Mouse (Mus musculus): ENCODE results near the gene Creb3l2. TPM values are rescaled to one million over a fixed set of nuclear protein-coding genes. Genes with fewer than 3 reads are reported as not detected.
"Not testable (repeated sequence)": the region's sequence is repeated elsewhere in the genome, so short reads cannot be mapped to it uniquely, and the experiment has no call there.

Gene Creb3l2
- total RNA-seq, 2 experiments from 2014 or later = 6.2 to 8.1 TPM

DNA sequence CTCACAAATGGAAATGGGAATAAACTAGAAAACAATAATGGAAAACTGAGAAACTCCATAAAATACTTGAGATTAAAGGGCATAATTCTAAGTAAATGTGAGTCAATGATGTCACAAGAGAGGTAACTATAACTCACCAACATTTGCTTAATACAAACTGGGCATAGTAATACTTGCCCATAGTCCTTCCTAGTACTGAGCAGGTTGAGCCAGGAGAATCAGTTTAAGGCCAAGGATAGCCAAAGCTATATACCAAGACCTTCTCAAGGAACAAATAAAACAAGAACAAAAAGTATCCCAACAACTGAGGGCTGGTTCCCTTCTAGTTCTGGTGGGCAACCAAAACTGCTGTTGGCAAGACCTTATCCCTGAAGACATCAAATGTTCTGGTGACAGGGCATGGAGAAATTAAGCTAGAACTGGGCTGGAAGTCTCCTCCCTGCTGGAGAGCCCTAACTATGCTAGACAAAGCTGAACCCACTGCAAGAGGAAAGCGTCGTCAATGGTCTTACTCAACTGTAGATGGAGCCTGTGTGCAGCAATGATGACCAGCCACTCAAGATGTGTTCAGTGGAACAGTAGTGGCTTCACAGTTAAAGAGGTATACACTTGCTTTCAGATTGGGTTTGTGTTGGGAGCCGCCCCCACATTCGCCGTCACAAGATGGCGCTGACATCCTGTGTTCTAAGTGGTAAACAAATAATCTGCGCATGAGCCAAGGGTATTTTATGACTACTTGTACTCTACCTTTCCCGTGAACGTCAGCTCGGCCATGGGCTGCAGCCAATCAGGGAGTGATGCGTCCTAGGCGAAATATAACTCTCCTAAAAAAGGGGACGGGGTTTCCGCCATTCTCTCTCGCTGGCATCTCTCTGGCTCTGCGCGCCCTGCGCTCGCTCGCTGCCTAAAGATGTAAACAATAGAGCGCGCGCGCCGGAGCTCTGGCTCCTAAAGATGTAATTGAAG lies 21.9 kb upstream of the Creb3l2 start:
- not testable (repeated sequence) for H3K27ac ChIP-seq
- peak; percentile 32 for TF ChIP-seq CTCF (IDR thresholded peaks at IDR 0.05)
- H3K4me3 ChIP-seq = peak overlapping the region; percentile 5; the same call in 1 of the 2 replicates
- peak; percentile 15 to 26 for DNase-seq (ENCODE audit: extremely low spot score in 1 of 2, low spot score in 2 of 2)
- intact Hi-C loops (cut with DNase I) = loop anchor here (2.0 kb wide), 1 partner anchor 601 kb away; no protein-coding TSS in a partner anchor

DNA sequence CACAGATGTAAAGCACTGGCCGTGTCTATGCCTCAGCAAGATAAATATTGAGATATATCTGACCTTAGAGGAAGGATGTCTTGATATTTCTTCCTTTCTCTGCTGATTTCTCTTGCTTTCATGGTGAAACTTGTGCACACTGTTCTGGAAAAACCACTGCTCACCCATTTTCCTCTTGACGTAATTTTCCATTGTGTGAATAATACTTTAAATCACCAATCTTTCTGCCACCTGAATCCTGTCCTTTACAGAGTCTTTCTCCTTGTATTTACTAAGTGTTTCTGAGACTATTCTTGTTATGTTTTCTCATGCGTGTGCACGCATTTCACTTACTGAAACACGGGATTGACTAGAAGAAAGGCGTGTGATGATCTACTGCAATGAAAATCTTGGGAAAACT lies 18.7 kb upstream of the Creb3l2 start:
- intact Hi-C loops (cut with DNase I) = no loop called here
- no peak for DNase-seq (ENCODE audit: extremely low spot score in 1 of 2, low spot score in 2 of 2)
- no peak overlapping the region for H3K27ac ChIP-seq
- H3K4me3 ChIP-seq = no peak overlapping the region
- TF ChIP-seq CTCF (IDR thresholded peaks at IDR 0.05) = no peak

DNA sequence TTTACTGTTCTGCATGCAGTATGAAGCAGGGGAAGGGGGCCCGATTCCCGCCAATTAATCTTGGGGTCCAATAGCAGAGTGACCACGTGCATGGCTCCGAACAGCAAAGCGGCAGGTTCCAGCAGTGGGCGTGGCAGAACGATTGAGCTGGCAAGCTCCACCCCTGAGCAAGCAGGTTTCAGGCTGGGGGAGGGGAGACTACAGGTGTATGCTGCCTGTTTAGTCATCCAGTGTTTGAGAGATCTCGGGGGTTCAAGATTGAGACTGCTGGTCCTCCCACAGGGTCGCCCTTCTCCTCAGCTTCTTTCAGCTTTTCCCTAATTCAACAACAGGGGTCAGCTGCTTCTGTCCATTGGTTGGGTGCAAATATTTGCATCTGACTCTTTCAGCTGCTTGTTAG lies 17.7 kb upstream of the Creb3l2 start:
- H3K27ac ChIP-seq; DNase-seq (ENCODE audit: extremely low spot score in 1 of 2, low spot score in 2 of 2); intact Hi-C loops (cut with DNase I); H3K4me3 ChIP-seq: not testable (repeated sequence)

DNA sequence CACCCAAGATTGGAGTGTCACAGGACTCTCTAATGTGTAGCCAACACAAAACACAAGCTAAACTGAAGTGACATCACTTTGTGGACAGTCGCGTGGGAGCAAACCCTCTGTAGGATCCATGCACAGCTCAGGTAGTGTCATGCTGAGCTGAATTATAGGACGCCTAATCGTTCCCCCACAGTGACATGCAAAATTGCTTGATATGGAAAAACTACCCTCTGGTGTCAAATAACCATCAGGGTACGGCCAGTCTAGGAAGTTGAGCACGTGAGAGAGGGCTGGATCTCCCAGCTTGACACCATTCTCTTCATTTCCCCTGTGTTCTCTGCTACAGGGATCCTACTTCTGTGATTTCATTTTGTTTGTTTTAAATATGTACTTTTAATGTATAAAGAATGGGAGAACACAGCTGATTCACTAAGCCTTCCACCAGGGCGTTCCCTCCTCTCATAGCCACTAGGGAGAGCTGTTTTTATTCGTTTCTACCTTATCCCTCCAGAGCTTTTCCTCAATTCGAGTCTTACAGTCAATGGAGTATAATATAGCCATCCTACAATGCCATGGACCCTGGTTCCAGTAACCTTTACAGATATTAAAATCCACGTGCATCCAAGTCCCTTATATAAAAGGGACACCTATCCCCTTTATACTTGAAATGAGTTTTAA lies 16.2 kb upstream of the Creb3l2 start:
- DNase-seq (ENCODE audit: extremely low spot score in 1 of 2, low spot score in 2 of 2) = no peak
- H3K4me3 ChIP-seq = no peak overlapping the region
- intact Hi-C loops (cut with DNase I) = no loop called here
- no peak overlapping the region for H3K27ac ChIP-seq
- TF ChIP-seq CTCF (IDR thresholded peaks at IDR 0.05) = peak; percentile 58

DNA sequence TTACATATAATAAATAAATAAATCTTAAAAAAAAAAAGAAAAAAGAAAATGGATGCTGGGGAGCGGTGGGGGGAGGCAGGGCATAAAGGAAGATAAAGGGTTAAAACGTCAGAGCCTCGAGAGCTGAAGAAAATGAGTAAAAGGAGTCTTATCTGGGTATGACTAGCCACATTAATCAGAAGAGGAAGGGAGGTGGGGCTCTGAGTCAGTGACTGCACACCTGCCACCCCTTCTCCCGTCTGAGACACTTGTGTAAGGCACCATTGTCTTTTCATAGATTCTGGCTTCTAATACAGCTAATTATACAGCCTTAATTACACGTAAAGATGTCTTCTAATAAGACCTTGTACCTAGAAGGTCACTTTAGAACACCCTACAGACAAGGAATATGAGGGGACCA lies 13.6 kb upstream of the Creb3l2 start:
- intact Hi-C loops (cut with DNase I) = no loop called here
- no peak overlapping the region for H3K4me3 ChIP-seq
- H3K27ac ChIP-seq = no peak overlapping the region
- TF ChIP-seq CTCF (IDR thresholded peaks at IDR 0.05) = no peak
- DNase-seq (ENCODE audit: extremely low spot score in 1 of 2, low spot score in 2 of 2) = no peak

DNA sequence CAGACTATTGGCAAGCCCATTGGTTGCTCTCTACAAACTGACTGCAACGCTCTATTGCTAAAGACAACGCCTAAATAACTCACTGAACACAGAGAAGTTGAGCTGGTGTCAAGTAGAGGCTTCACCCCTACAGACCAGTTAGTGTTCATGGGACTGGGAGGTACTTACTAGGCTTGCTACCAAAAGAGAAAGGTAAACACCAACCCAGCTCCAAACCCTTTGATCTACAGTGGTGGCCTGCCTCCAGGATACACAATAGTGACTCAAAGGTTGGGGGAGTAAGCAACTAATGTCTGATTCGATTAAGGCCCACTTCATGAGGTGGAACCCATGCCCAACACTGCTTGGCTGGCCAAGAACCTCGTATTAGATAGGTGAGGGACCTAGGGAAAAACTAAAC lies 11.1 kb upstream of the Creb3l2 start:
- DNase-seq (ENCODE audit: extremely low spot score in 1 of 2, low spot score in 2 of 2) = no peak
- Histone ChIP-seq H3K4me3 (no peak overlapping the region), H3K27ac (no peak overlapping the region)
- TF ChIP-seq CTCF (IDR thresholded peaks at IDR 0.05) = no peak
- intact Hi-C loops (cut with DNase I) = no loop called here

DNA sequence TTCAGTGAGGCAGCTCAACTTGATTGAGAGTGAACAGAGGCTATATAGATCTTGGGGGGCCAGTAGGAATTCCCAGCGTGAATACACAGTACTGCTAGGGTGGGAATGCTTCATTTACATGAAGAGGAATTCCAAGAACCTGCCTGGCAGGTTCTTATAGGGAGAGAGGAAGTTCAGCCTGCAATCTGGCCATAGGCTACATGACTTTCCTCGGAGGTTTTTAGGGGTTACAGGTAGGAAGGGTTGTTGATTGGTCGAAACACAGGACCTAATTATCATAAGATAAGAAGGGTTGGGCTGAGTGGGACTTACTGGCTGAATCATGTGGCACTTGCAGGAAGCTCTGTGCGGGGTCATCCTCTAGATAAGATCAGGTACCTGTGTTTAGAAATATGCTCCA lies 9.7 kb upstream of the Creb3l2 start:
- intact Hi-C loops (cut with DNase I) = no loop called here
- TF ChIP-seq CTCF (IDR thresholded peaks at IDR 0.05) = no peak
- no peak overlapping the region for H3K27ac ChIP-seq

DNA sequence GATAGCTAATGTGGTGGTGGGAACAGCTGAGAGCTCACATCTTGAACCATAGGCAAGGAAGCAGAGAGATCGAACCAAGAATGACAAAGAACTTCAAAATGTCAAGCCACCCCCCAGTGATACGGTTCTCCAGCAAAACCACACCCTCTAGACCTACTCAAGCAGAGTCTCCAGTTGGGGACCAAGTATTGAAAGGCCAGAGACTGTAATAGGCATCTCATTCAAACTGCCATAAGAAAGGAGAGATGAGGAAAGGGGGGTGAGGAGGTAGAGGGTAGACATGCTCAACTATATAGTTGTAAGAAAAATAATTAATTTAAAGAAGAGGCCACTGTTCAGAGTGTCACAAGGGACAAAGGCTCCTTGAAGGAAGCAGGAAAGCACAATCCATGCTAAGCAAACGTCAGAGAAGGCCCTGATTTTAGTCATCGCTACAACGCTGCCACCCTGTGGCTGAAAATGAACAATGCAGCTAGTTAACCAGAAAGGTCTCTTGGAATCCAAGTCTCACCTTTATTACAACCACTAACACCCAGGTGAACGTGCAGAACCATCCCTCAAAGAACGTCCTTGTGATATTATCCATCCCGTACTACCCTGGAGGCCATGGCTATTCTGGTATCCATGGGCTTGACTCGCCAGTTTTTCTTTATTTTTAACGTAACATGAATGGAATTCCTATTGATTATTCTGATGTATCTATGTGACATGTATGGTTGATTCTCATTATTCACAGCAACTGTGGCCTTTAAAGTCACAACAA lies 5.9 kb upstream of the Creb3l2 start:
- intact Hi-C loops (cut with DNase I) = loop anchor here (1.0 to 10.0 kb wide), 3 partner anchors 94 to 395 kb away; no protein-coding TSS in a partner anchor
- H3K4me3 ChIP-seq = no peak overlapping the region
- DNase-seq (ENCODE audit: extremely low spot score in 1 of 2, low spot score in 2 of 2) = peak; percentile 72 to 78
- TF ChIP-seq CTCF (IDR thresholded peaks at IDR 0.05) = peak; percentile 96
- H3K27ac ChIP-seq = no peak overlapping the region

More for the DNA sequence above, 9.7 kb upstream of the Creb3l2 start:
- no peak overlapping the region for H3K4me3 ChIP-seq
- DNase-seq (ENCODE audit: extremely low spot score in 1 of 2, low spot score in 2 of 2) = no peak

DNA sequence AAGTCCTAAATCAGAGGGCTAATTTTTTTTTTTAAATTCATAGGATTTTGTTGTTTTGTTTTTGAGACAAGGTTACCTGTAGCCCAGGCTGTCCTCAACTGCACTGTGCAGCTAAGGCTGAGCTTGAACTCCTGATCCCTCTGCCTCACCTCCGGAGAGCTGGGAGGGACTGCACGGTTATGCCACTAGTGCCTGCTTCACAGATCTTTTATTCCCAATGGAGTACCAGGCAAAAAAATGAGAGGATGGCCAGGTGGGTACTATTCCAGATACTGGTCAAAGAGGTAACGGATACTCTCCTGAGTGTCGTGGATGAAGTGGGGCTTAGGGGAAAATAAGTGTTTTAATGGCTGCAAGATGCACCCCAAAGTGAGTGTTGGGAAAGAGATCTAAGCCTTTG lies 835 bp upstream of the Creb3l2 start:
- DNase-seq (ENCODE audit: extremely low spot score in 1 of 2, low spot score in 2 of 2) = no peak
- peak overlapping the region; percentile 53 for H3K4me3 ChIP-seq
- no peak for TF ChIP-seq CTCF (IDR thresholded peaks at IDR 0.05)
- intact Hi-C loops (cut with DNase I) = loop anchor here (10.0 kb wide), 1 partner anchor 228 kb away; no protein-coding TSS in a partner anchor
- H3K27ac ChIP-seq = peak overlapping the region; percentile 79; the same call in 1 of the 2 replicates

DNA sequence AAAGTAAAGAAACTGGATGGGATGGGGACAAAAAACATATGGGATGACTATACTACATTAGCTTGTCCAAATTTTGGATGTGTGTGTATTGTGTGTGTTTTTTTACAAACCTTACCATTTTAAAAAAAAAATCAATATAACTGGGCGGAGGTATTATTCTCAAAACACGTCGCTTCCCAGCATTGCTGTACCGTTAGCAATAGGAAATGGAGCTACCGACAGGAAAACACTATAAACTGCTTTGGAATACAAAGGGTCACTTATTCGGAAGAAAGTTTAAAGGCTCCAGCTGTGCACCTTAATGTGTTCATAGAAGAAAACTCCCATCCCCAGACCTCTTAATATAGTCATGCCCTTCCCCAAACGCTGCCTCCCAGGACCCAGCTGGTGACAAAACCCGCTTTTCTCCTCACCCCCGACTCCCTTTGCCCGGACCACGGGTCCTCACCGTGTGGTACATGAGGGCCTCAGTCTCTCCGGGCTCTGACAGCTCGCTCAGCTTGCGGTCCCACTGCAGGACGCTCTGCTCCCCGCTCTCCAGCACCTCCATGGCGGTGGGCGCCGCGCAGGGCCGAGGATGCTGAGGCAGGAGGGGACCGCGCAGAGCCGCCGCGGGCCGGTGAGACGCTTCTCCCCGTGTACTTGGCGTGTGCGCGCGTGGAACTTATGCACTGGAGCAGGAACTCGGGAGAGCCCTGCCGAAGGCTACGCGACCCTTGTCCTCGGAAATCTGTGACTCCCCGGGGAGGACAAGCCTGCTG lies 515 bp downstream of the Creb3l2 start:
- peak overlapping the region; percentile 82 for H3K27ac ChIP-seq
- DNase-seq (ENCODE audit: extremely low spot score in 1 of 2, low spot score in 2 of 2) = peak in 1 of 2 experiments; percentile 26
- H3K4me3 ChIP-seq = peak overlapping the region; percentile 82
- no peak for TF ChIP-seq CTCF (IDR thresholded peaks at IDR 0.05)
- intact Hi-C loops (cut with DNase I) = loop anchor here (2.0 to 10.0 kb wide), 2 partner anchors 23 to 227 kb away; no protein-coding TSS in a partner anchor
